Mouse (Mus musculus) myocyte (in vitro differentiated cells): ENCODE data around the gene Snx29. TPM values are rescaled to one million over a fixed set of nuclear protein-coding genes. Genes with fewer than 3 reads are reported as not detected.

ENCODE experiments used
- H3K27me3 ChIP-seq: one replicate; pipeline ENCODE4 v1.6.1; 2011; ENCODE audit not compliant: control insufficient read depth, insufficient read depth, insufficient read length
- H3K36me3 ChIP-seq: one replicate; pipeline ENCODE4 v1.6.1; 2011; ENCODE audit not compliant: control insufficient read depth, insufficient read depth
- H3K4me2 ChIP-seq: one replicate; pipeline ENCODE4 v1.6.1; 2011; ENCODE audit warnings: low read depth, control low read depth
- H3K4me3 ChIP-seq: one replicate; pipeline ENCODE4 v1.5.1; 2011; ENCODE audit warnings: mild to moderate bottlenecking, control low read depth, moderate library complexity
- H3K79me2 ChIP-seq: one replicate; pipeline ENCODE4 v1.6.1; 2011; ENCODE audit not compliant: control insufficient read depth, insufficient read depth
- H3ac ChIP-seq: one replicate; pipeline ENCODE4 v1.6.1; 2011; ENCODE audit not compliant: control insufficient read depth, insufficient read length
- CEBPB ChIP-seq: IDR thresholded peaks from 2 replicates; pipeline ENCODE4 v1.6.1; 2011; ENCODE audit warnings: mild to moderate bottlenecking, moderate library complexity; ENCODE audit not compliant: poor library complexity, insufficient read depth, severe bottlenecking
- E2F4 ChIP-seq: IDR thresholded peaks from one replicate; pipeline ENCODE4 v1.6.1; 2011; ENCODE audit warnings: mild to moderate bottlenecking, control low read depth, moderate library complexity; ENCODE audit not compliant: insufficient read depth
- MAX ChIP-seq: IDR thresholded peaks from one replicate; pipeline ENCODE4 v1.6.1; 2011; ENCODE audit warnings: low read depth, mild to moderate bottlenecking, control low read depth
- MYOD1 ChIP-seq, 3 experiments: IDR thresholded peaks; one replicate each; pipeline ENCODE4 v1.6.1; 2011; ENCODE audit warnings: control low read depth in 2 of 3, low read depth in 2 of 3, mild to moderate bottlenecking in 2 of 3, moderate library complexity in 1 of 3; ENCODE audit not compliant: insufficient read length in 2 of 3, control insufficient read depth in 1 of 3
- MYOG ChIP-seq, 3 experiments: IDR thresholded peaks; one replicate each; pipeline ENCODE4 v1.6.1; 2011; ENCODE audit warnings: control low read depth in 2 of 3, low read depth in 2 of 3, mild to moderate bottlenecking in 2 of 3; ENCODE audit not compliant: insufficient read length in 2 of 3, control insufficient read depth in 1 of 3, insufficient read depth in 1 of 3
- POLR2A ChIP-seq: IDR thresholded peaks from one replicate; pipeline ENCODE4 v1.6.1; 2011; ENCODE audit warnings: low read depth, mild to moderate bottlenecking, control low read depth, moderate library complexity; ENCODE audit not compliant: insufficient read length
- POLR2AphosphoS2 ChIP-seq: IDR thresholded peaks from one replicate; pipeline ENCODE4 v1.6.1; 2011; ENCODE audit warnings: low read depth, control low read depth; ENCODE audit not compliant: insufficient read length
- REST ChIP-seq: IDR thresholded peaks from one replicate; pipeline ENCODE4 v1.6.1; 2011; ENCODE audit warnings: mild to moderate bottlenecking, control low read depth, moderate library complexity; ENCODE audit not compliant: insufficient read depth, insufficient read length
- SRF ChIP-seq: IDR thresholded peaks from one replicate; pipeline ENCODE4 v1.6.1; 2011; ENCODE audit warnings: low read depth; ENCODE audit not compliant: control insufficient read depth, insufficient read length
- TCF12 ChIP-seq: IDR thresholded peaks from one replicate; pipeline ENCODE4 v1.6.1; 2011; ENCODE audit warnings: mild to moderate bottlenecking, control low read depth; ENCODE audit not compliant: poor library complexity, insufficient read depth, severe bottlenecking
- TCF3 ChIP-seq: IDR thresholded peaks from one replicate; pipeline ENCODE4 v1.6.1; 2011; ENCODE audit warnings: low read depth, control low read depth; ENCODE audit not compliant: insufficient read length
- USF1 ChIP-seq: IDR thresholded peaks from one replicate; pipeline ENCODE4 v1.6.1; 2011; ENCODE audit warnings: low read depth, mild to moderate bottlenecking, control low read depth, moderate library complexity
- polyA plus RNA-seq: library from polyadenylated mRNA; unstranded; fragments of >200 nt; fragmentation: generic; extraction: Trizol; gene quantifications from one replicate; pipeline ENCODE4 v1.2.1, GENCODE M21; 2012; ENCODE audit warnings: missing spikeins

Snx29 gene
- polyA plus RNA-seq, 1 experiment, result 1.7 TPM

- no peaks in the 10 kb centered on the region for H3K36me3 ChIP-seq
- TF ChIP-seq REST, result no peak
- TF ChIP-seq TCF12, result no peak
- no peak for TF ChIP-seq MYOD1 (IDR thresholded peaks at IDR 0.05; ENCODE audit: control insufficient read depth in 1 of 3, insufficient read length in 2 of 3, low read depth in 2 of 3)
- TF ChIP-seq E2F4, result no peak
- TF ChIP-seq USF1, result no peak
- no peak for TF ChIP-seq POLR2A
- no peak for TF ChIP-seq MYOG (IDR thresholded peaks at IDR 0.05; ENCODE audit: control insufficient read depth in 1 of 3, insufficient read depth in 1 of 3, insufficient read length in 2 of 3, low read depth in 2 of 3)
- no peak for TF ChIP-seq SRF
- TF ChIP-seq MAX, result no peak
- no peak for TF ChIP-seq TCF3
- no peak for TF ChIP-seq POLR2AphosphoS2
- TF ChIP-seq CEBPB, result no peak
These were observed 82.5 kb downstream of the Snx29 start for GRCm38 (mm10) chr16:11405193-11405592.

GRCm38 (mm10) chr16:11406201-11406600 is 83.5 kb downstream of the Snx29 start:
- Histone ChIP-seq H3K4me3 (no peak overlapping the region), H3ac (no peak overlapping the region), H3K4me2 (no peak overlapping the region), H3K36me3 (no peaks in the 10 kb centered on the region), H3K79me2 (no peaks in the 10 kb centered on the region), H3K27me3 (no peaks in the 10 kb centered on the region)
- TF ChIP-seq USF1, result no peak
- TF ChIP-seq MAX, result no peak
- no peak for TF ChIP-seq MYOD1 (IDR thresholded peaks at IDR 0.05; ENCODE audit: control insufficient read depth in 1 of 3, insufficient read length in 2 of 3, low read depth in 2 of 3)
- no peak for TF ChIP-seq E2F4

More at GRCm38 (mm10) chr16:11405193-11405592, 82.5 kb downstream of the Snx29 start:
- H3K79me2 ChIP-seq, result no peaks in the 10 kb centered on the region
- H3K27me3 ChIP-seq, result no peaks in the 10 kb centered on the region
- H3K4me2 ChIP-seq, result no peak overlapping the region
- no peak overlapping the region for H3ac ChIP-seq
- no peak overlapping the region for H3K4me3 ChIP-seq

GRCm38 (mm10) chr16:11406622-11407021 is 83.9 kb downstream of the Snx29 start:
- Histone ChIP-seq H3K4me3 (no peak overlapping the region), H3K36me3 (no peaks in the 10 kb centered on the region), H3K27me3 (no peaks in the 10 kb centered on the region), H3K79me2 (no peaks in the 10 kb centered on the region), H3ac (no peak overlapping the region), H3K4me2 (no peak overlapping the region)
- no peak for TF ChIP-seq POLR2A
- no peak for TF ChIP-seq TCF3
- no peak for TF ChIP-seq SRF
- TF ChIP-seq TCF12, result no peak
- no peak for TF ChIP-seq POLR2AphosphoS2
- no peak for TF ChIP-seq MYOG (IDR thresholded peaks at IDR 0.05; ENCODE audit: control insufficient read depth in 1 of 3, insufficient read depth in 1 of 3, insufficient read length in 2 of 3, low read depth in 2 of 3)
- no peak for TF ChIP-seq REST
- no peak for TF ChIP-seq MAX
- no peak for TF ChIP-seq CEBPB
- no peak for TF ChIP-seq MYOD1 (IDR thresholded peaks at IDR 0.05; ENCODE audit: control insufficient read depth in 1 of 3, insufficient read length in 2 of 3, low read depth in 2 of 3)
- TF ChIP-seq USF1, result no peak
- TF ChIP-seq E2F4, result no peak

DNA sequence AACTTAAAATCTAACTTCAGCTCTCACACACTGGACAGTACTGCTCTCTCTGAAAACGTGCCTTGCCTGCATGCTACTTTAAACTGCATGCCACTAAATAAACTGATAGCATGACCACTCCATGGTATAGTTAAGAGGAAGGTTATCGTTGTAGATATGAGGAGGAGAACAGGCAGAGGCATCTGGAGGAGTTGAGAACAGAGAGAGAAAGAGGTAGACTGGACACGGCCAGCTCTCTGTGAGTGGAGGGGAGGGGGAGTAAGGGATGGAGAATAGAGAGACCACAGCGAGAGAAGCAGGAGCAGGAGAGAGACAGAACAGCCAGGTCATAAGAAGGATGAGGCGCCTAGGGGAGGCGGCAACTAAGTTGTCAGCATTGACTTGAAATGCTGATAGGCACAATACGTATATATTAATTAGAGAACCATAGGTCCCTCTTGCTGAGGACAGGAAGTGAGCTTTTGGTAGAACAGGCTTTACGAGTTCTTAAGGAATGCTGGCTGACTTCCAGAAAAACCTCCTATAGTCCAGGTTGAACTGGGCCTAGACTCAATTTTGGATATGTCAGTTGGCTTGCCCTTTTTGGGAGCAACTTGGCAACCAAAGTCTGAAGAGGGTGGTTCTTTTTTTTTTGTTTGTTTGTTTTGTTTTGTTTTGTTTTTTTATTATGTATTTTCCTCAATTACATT is 85.4 kb downstream of the Snx29 start:
- Histone ChIP-seq H3ac (no peak overlapping the region), H3K79me2 (no peaks in the 10 kb centered on the region), H3K27me3 (no peaks in the 10 kb centered on the region), H3K36me3 (no peaks in the 10 kb centered on the region), H3K4me2 (no peak overlapping the region), H3K4me3 (no peak overlapping the region)
- TF ChIP-seq TCF12 (no peak), MYOG (IDR thresholded peaks at IDR 0.05; ENCODE audit: control insufficient read depth in 1 of 3, insufficient read depth in 1 of 3, insufficient read length in 2 of 3, low read depth in 2 of 3) (no peak), E2F4 (no peak), USF1 (no peak), REST (no peak), MAX (no peak), MYOD1 (IDR thresholded peaks at IDR 0.05; ENCODE audit: control insufficient read depth in 1 of 3, insufficient read length in 2 of 3, low read depth in 2 of 3) (no peak), CEBPB (no peak), POLR2A (no peak), TCF3 (no peak), SRF (no peak), POLR2AphosphoS2 (no peak)

DNA sequence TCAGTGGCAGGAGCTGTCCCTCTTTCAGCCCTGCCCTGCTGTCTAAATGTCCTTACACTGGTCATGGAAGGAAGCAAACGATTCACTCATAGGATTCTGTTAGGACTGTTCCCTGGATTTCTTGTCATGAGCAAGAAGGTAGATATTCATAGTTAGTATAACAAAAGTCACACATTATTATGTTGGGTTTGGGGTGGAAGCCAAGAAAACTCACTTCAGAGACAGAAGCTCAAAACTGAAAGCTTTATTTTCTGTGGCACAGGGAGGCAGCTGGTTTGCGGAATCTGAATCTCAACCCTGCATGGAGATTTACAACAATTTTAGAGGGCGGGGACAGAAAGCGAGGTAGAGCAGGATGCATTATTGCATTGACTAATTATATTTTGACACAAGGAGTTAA is 86.0 kb downstream of the Snx29 start:
- H3K4me2 ChIP-seq, result no peak overlapping the region
- no peaks in the 10 kb centered on the region for H3K79me2 ChIP-seq
- H3ac ChIP-seq, result no peak overlapping the region
- no peaks in the 10 kb centered on the region for H3K27me3 ChIP-seq
- H3K4me3 ChIP-seq, result no peak overlapping the region
- H3K36me3 ChIP-seq, result no peaks in the 10 kb centered on the region
- TF ChIP-seq SRF, result no peak
- no peak for TF ChIP-seq MYOG (IDR thresholded peaks at IDR 0.05; ENCODE audit: control insufficient read depth in 1 of 3, insufficient read depth in 1 of 3, insufficient read length in 2 of 3, low read depth in 2 of 3)
- TF ChIP-seq REST, result no peak
- TF ChIP-seq TCF12, result no peak
- TF ChIP-seq POLR2AphosphoS2, result no peak
- TF ChIP-seq CEBPB, result no peak
- TF ChIP-seq MAX, result no peak
